Mouse (Mus musculus): ENCODE data around the gene Sox8. TPM values are rescaled to one million over a fixed set of nuclear protein-coding genes. Genes with fewer than 3 reads are reported as not detected.

Sox8 gene
- polyA plus RNA-seq, 1 experiment from 2014 or later: not detected

Other genes starting within 250 kb of the Sox8 start
- not detected in 3 replicates for gene Tpsab1, start 225.1 kb downstream of the Sox8 start, polyA plus RNA-seq (2018)
- not detected in 3 replicates for gene Tpsb2, start 204.4 kb downstream of the Sox8 start, polyA plus RNA-seq (2018)
- gene Tpsg1, start 201.4 kb downstream of the Sox8 start, polyA plus RNA-seq (2018): not detected in 3 replicates
- gene Cacna1h, start 136.9 kb downstream of the Sox8 start, polyA plus RNA-seq (2018): not detected in 3 replicates
- not detected in 3 replicates for gene Tekt4, start 116.1 kb downstream of the Sox8 start, polyA plus RNA-seq (2018)
- not detected in 3 replicates for gene Sstr5, start 73.4 kb downstream of the Sox8 start, polyA plus RNA-seq (2018)
- gene Lmf1, start 8.4 kb upstream of the Sox8 start, polyA plus RNA-seq (2018): 13.4 to 17.2 TPM (median 16.4 TPM) in 3 replicates
- gene Gng13, start 146.5 kb upstream of the Sox8 start, polyA plus RNA-seq (2018): not detected in 3 replicates
- 0.80 to 5.9 TPM (median 1.1 TPM) in 3 replicates for gene Chtf18, start 156.7 kb upstream of the Sox8 start, polyA plus RNA-seq (2018)
- gene Rpusd1, start 157.0 kb upstream of the Sox8 start, polyA plus RNA-seq (2018): 5.9 to 11.6 TPM (median 7.3 TPM) in 3 replicates
- gene Mslnl, start 165.4 kb upstream of the Sox8 start, polyA plus RNA-seq (2018): not detected in 3 replicates
- gene Msln, start 183.7 kb upstream of the Sox8 start, polyA plus RNA-seq (2018): not detected in 3 replicates
- gene Narfl, start 203.1 kb upstream of the Sox8 start, polyA plus RNA-seq (2018): 19.4 to 20.9 TPM (median 19.5 TPM) in 3 replicates
- gene Haghl, start 215.0 kb upstream of the Sox8 start, polyA plus RNA-seq (2018): 10.9 to 28.1 TPM (median 26.5 TPM) in 3 replicates
- gene Ccdc78, start 215.9 kb upstream of the Sox8 start, polyA plus RNA-seq (2018): not detected in 3 replicates
- 12.9 to 59.3 TPM (median 54.8 TPM) in 3 replicates for gene Fam173a, start 222.2 kb upstream of the Sox8 start, polyA plus RNA-seq (2018)
- gene AC134908.4, start 225.0 kb upstream of the Sox8 start, polyA plus RNA-seq (2018): not detected in 3 replicates
- 3.0 to 22.9 TPM (median 8.0 TPM) in 3 replicates for gene Metrn, start 226.4 kb upstream of the Sox8 start, polyA plus RNA-seq (2018)
- 0.13 to 0.33 TPM (median 0.32 TPM) in 3 replicates for gene Fbxl16, start 238.4 kb upstream of the Sox8 start, polyA plus RNA-seq (2018)